Mouse (Mus musculus) left cerebral cortex, adult 9 months (tissue): Measurements from ENCODE around the gene Ubn1.

Experiments used
- DNase-seq, 2 experiments: peaks; one replicate each; pipeline ENCODE4 v3.0.0; 2022; ENCODE audit warnings: low spot score in 2 of 2

Gene Ubn1

GRCm38 (mm10) chr16:5071974-5072373, 22.1 kb downstream of the Ubn1 start:
- peak in 1 of 2 experiments; percentile 22 for DNase-seq

GRCm38 (mm10) chr16:5074341-5074740, 24.5 kb downstream of the Ubn1 start:
- peak in 1 of 2 experiments; percentile 20 for DNase-seq

- DNase-seq, result no peak
These were observed 35.3 kb downstream of the Ubn1 start for GRCm38 (mm10) chr16:5085196-5085595.

GRCm38 (mm10) chr16:5086179-5086578, 36.3 kb downstream of the Ubn1 start:
- DNase-seq, result no peak

GRCm38 (mm10) chr16:5089021-5089420, 39.2 kb downstream of the Ubn1 start:
- DNase-seq, result no peak

GRCm38 (mm10) chr16:5093285-5093684, 43.4 kb downstream of the Ubn1 start:
- no peak for DNase-seq

- no peak for DNase-seq
These were observed 46.6 kb downstream of the Ubn1 start for GRCm38 (mm10) chr16:5096504-5096903.

- no peak for DNase-seq
These were observed 51.1 kb downstream of the Ubn1 start for GRCm38 (mm10) chr16:5101000-5101399.

- DNase-seq, result no peak
These were observed 60.0 kb downstream of the Ubn1 start for GRCm38 (mm10) chr16:5109877-5110276.

GRCm38 (mm10) chr16:5111021-5111420, 61.2 kb downstream of the Ubn1 start:
- no peak for DNase-seq

GRCm38 (mm10) chr16:5113002-5113550, 63.2 kb downstream of the Ubn1 start:
- no peak for DNase-seq

GRCm38 (mm10) chr16:5113582-5113981, 63.7 kb downstream of the Ubn1 start:
- no peak for DNase-seq

GRCm38 (mm10) chr16:5119385-5119784, 69.5 kb downstream of the Ubn1 start:
- DNase-seq, result no peak

GRCm38 (mm10) chr16:5119845-5120244, 70.0 kb downstream of the Ubn1 start:
- DNase-seq, result no peak

GRCm38 (mm10) chr16:5123476-5123875, 73.6 kb downstream of the Ubn1 start:
- DNase-seq, result no peak

GRCm38 (mm10) chr16:5130196-5130595, 80.3 kb downstream of the Ubn1 start:
- no peak for DNase-seq

GRCm38 (mm10) chr16:5130766-5131165, 80.9 kb downstream of the Ubn1 start:
- DNase-seq, result no peak

- no peak for DNase-seq
These were observed 81.5 kb downstream of the Ubn1 start for GRCm38 (mm10) chr16:5131251-5131922.

- DNase-seq, result no peak
These were observed 82.5 kb downstream of the Ubn1 start, which contains the start of gene Ppl for GRCm38 (mm10) chr16:5132401-5132801. Ppl (minus strand) TSS chr16:5132421.

GRCm38 (mm10) chr16:5134623-5135330, 84.9 kb downstream of the Ubn1 start:
- DNase-seq, result peak in 1 of 2 experiments; percentile 54

GRCm38 (mm10) chr16:5135551-5136261, 85.8 kb downstream of the Ubn1 start:
- DNase-seq, result no peak
